Mouse (Mus musculus): ENCODE measurements around the gene Mob2.

GRCm38 (mm10) chr7:141994121-141994520, 66.7 kb downstream of the Mob2 start:
- TF ChIP-seq CTCF (IDR thresholded peaks at IDR 0.05; ENCODE audit: low read depth) (no peak), EP300 (IDR thresholded peaks at IDR 0.05; ENCODE audit: low read depth) (no peak)

Measured in heart, postnatal 0 days (tissue).